Mouse (Mus musculus) embryonic fibroblast, embryonic 13.5 days (primary cell): ENCODE results near the gene Rapgef4.

Experiments used
- CTCF ChIP-seq: IDR thresholded peaks from 2 replicates; pipeline ENCODE4 v1.5.1; 2011; ENCODE audit warnings: mild to moderate bottlenecking, control low read depth, low read length, moderate library complexity, borderline replicate concordance; ENCODE audit not compliant: insufficient read depth
- POLR2A ChIP-seq: IDR thresholded peaks from 2 replicates; pipeline ENCODE4 v1.6.1; 2011; ENCODE audit warnings: low read depth, mild to moderate bottlenecking, control low read depth, low read length, moderate library complexity

DNA sequence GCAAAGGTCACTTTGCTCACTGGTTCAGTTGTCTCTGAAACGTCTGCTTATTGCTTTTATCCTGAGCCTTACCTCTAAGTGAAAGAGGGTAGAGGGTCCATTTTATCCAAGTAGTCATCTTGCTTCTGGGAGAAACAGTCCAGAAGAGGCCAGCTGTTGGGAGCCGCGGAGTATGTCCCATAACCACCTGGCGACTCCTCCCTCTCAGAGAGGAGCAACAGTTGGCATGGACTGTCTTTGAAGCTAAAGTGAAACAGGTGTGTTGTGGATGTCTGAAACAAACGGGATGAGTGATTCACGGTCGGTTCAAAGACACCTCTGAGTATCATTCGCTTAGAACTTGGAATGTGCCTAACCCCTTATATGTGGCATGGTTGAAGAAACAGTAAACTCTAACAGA is 258.4 kb downstream of the Rapgef4 start:
- TF ChIP-seq POLR2A = no peak
- no peak for TF ChIP-seq CTCF
